Mouse (Mus musculus): ENCODE results near the gene Ier2. TPM values are rescaled to one million over a fixed set of nuclear protein-coding genes. Genes with fewer than 3 reads are reported as not detected.

Ier2 gene
- total RNA-seq (2021) (10 to 100 TPM; 24.9 to 34.8 TPM), polyA plus RNA-seq (2012; rRNA removed) (13.7 and 27.0 TPM in 2 replicates)
- long read RNA-seq, transcript Ier2-201 (1 exons, 1,522 nt) = major isoform, 85 of 85 reads
- long read RNA-seq, partial matches to known transcripts = 0 of 85 reads
- long read RNA-seq, other reads (novel, unspliced or antisense) = 0 of 85 reads

DNA sequence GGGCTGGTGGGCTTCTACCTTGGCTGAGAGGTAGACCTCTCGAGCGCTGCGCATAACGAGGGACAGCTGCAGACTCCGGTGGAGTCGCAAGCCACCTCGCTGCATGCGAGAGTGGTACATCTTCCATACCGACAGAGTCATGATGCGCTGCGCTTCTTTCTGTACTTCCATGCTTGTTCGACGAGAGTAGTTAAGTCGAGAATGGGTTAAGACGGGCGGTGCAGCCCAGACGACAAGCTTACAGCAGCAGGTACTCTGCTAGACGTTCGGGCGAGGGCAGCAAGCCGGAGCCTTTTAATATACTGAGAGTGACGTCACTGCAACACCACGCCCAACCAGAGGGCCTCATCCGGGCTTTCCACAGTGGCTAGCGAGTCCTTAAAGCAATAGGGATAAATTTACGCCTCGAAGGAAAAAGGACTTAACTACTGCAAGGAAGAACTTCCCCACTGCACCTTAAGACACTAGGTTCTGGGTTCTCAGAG is at the start of gene Ier2:
TSS of gene Ier2 (minus strand) at position 272 of the 485 bp plus-strand sequence.
- DNase-seq = peak; percentile 96

DNA sequence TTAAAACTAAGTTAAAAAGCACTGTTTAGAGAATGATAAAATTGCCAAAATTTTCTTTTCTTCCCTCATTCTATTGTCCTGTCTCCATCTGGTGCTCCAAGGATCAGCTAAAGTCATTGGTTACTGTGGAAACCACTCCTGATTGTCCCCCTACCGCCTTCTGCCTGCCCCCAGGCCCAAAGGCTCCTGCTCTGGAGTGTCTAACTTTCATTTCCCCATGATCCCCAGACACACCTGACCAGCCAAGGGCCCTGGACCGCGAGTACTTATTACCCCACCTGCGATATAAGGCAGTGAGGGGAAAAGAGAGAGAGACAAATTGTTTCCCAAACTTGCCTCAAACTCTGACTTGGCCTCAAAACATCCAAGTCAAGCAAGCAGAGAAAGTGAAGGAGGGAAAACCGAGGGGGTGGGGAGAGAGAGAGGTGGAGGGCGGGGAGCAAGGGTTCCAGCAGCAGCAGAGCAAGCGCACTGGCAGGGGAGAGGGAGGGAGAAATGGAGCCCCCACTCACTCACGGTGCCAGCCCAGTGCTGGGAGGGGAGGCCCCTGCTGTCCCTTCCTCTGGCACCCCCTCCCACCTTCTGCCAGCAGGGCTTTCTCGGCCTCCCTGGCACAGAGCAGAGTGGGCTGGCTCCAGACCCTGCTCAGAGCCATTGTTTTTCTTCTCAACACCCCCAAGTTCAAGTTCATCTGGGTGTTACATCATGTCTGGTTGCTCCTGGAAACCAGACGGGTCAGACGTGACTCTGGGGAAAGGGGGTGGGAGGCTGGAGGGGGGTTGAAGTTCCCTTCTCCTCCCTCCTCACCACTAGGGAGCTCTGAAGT is 49.5 kb upstream of the Ier2 start:
- no peak for DNase-seq

DNA sequence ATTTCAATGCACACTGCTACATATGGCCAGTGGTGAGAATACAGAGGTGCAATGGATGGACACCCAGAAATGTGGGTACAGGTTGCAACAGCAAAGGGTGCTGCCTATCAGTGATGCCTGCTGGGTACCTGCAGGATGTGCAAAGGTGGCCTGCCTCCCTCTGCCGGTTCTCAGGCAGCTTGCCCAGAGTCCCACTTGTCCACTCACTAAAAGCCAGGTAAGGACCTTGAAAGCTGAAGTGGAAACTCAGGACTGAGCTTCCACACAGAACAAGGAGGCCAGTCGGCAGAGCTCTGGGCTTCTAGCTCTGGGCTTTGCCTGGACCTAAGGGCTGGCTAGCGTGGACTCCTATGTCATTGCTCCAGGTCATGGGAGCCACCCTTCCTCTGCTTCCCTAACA is 48.7 kb upstream of the Ier2 start:
- DNase-seq = no peak

DNA sequence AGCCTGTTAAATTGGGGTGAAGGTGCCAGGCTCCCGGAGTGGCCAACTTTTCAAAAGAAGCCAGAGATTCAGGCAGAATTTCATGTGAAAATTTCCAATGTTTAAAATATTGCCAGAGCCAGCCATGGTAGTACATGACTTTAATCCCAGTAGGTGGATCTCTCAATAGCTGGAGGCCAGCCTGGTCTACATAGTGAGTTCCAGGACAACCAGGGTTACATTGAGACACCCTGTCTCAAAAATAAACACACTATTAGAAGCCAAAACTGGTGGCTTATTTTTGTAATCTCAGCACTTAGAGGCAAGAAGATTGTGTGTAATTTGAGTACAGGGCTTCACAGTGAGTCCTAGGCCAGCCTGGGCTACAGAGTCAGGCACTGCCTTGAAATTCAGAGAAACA is 47.3 kb upstream of the Ier2 start:
- DNase-seq = no peak

DNA sequence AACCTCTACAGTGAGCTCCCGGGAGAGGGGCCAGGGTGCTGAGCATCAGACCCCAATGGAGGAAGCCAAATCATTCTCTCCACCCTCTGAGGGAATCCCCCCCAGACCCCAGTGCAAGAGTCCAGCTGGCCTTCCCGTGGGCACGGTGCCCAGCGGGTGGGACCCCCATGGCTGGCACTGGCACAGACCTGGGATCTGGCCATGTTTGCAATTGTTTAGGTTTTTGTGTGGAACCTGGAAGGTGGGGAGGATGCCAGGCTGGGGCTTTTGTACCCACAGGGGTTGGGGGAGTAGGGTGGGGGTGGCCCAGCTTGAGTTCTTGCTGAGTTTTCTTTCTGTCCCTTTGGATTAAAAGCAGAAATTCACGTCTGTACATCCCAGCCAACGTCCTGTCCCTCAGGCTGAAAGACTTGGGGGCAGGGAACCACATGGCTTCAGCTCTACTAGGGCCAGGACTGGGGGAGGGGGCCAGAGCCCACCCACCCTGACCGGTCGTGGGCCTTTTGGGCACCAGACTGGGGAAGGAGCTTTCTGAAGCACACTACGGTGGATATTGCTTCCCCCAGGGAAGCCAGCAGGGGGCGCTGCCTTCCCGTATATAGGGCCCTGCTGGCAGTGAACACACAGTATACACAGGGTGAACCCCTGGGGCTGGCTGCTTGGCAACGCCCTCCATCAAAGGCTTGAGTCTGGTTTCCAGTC is 46.3 kb upstream of the Ier2 start:
- DNase-seq = peak; percentile 82

DNA sequence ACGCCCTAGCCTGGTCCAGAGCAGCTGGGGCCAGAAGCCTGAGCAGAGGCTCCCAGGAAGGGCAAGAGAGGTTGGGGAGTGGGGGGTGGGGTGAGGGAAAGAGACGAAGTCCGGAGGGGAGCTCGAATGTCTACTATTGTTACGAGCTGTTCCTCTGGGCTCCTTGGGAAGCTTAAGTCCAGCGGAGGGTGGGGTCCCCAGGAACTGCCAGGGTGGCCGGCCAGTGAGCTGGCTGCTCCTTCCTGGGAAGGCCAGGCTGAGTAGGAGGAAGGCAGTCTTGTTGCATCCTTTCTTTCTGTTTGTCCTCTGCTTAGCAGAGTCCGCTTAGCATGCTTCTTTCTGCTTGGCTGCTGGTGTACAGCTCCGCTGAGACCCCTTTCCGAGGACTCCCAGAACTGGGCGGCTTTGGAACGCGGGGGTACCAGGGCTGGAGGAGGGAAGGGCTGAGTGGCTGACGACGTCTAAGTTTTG is 45.5 kb upstream of the Ier2 start:
- DNase-seq = no peak

DNA sequence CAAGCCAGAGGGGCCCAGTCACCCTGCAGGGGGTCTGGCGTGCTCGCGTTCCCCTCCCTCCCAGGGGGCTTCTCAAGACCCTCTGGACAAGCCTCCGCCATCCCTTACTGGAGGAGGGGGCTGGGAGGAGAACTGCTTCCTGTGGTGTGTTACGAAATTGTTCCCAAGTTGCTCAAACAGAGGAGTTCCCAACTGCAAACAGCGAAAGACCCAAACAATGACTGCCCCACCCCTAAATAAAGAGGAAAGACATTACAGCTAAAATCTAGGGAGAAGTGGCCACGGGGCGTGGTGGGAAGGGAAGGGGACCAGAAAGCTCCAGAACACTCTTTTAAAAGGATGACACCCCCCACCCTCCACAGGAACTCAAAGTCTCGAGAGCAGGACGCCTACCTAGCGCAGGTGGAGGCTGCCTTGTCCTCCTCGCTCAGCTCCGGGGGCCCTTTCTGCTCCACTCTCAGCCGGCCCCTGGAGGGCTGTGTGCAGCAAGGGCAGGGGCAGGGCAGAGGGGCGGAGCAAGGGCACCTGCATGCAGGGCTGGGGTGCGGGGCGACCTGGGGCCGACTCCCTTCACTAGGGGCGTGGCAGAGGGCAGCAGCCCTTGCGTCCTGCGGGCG is 44.7 kb upstream of the Ier2 start:
- peak; percentile 54 for DNase-seq

DNA sequence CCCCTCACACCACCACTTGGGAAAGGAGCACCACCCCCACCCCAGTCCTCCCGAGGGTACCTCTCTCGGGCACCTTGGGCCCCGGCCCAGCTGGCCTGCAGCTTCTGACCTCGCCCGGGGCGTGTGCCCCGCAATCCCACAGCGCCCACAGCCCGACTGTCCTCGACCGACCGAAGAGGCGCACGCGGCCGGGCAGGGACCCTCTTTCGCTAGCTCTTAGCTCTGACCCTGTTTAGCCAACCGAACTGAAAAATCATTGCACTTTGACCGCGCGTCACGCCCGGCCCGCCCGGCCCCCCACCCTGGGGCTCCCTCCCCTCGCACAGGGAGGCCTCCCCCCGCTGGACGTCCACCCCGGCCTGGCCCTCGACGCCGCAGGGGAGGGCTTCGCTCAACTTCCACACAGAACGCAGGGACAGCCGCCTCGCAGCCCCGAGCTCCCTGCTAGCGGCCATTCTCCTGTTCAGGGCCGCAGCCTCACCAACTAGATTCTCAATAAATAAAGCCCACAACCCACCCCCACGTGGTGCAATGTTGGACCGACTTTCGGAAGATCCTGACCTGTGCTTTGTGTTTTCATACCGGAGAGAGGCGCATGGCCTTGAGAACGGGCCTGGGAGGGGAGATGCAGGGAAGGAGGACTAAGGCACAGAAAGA is 44.1 kb upstream of the Ier2 start:
- DNase-seq = peak; percentile 58

DNA sequence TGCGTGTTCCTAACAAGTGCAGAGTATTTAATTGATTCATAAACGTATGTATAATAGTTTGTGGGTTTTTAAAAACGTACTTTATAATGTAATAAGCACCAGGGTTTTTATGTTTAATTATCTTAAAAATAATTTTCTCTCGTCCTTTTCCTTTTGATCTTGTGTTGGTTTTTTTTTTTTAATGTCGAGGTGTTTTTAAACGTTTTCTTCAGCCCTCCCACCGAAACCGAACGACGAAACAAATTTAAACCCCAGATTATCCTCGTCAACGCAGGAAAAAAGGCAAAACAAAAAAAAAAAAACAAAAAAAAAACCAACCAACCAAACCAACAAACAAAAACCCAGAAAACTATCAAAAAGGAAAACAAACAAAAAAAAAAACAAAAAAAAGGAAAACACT is 43.3 kb upstream of the Ier2 start:
- DNase-seq = no peak

DNA sequence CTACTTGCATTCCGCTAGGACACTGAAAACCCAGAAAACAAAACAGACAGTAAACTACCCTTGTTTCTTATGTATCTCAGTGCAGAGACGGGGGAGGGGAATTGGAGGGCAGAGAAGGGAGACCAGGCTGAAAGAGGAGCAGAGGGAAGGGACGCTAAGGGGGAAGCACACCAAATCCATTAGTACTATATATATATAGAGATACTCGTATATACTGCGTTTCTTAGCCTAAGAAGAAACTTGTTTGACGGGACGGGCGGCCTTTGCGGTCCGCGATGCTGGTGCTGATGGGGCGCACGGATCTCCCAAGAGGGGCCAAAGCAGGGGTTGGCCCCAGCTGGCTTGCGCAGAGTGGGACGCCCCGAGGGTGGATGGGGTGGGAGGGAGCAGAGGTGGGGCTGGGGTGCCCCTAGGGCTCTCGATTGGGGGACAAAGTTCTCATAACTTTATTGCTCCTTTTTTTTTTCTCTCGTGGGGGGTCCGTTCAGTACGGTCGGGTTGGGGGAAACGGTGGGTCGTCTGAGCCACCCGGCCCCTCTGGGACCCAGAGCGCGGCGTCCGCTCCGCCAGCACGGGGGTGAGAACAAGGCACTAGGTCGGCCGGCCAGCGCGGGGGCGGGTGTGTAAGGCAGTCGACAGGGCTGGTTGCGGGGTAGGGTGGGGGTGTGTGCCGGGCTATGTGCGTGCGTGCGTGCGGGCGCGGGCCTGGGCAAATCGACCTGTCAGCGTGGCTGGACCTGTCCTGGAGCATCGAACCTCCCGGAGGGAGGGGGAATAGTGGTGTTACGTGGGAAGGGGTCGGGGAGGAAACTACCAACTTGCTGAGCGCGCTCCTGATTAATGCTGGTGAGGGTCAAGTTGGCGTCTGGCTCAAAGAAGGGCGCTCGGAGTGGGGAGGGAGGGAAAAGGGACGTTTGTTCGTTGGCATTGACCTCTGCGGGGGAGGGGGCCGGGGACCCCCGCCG is 42.5 kb upstream of the Ier2 start:
- DNase-seq = no peak

DNA sequence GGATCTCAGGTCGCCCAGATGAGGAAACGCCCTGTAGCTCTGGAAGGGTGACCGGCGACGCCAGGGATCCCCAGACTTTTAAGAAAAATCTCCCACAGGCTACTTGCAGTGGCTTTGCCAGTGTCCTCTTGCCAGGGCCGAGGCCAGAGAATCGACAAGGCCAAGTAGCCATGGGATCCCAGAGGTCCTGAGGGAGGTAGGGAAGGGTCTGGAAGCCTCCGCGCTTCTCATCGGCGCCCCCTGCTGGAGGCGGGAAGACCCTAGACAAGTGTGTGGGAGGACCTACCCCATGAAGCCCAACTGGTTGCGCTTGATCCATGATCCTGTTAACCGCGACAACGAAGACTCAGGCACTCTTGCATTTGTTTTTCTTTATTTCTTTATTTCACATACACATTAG is 41.7 kb upstream of the Ier2 start:
- DNase-seq = peak; percentile 78

DNA sequence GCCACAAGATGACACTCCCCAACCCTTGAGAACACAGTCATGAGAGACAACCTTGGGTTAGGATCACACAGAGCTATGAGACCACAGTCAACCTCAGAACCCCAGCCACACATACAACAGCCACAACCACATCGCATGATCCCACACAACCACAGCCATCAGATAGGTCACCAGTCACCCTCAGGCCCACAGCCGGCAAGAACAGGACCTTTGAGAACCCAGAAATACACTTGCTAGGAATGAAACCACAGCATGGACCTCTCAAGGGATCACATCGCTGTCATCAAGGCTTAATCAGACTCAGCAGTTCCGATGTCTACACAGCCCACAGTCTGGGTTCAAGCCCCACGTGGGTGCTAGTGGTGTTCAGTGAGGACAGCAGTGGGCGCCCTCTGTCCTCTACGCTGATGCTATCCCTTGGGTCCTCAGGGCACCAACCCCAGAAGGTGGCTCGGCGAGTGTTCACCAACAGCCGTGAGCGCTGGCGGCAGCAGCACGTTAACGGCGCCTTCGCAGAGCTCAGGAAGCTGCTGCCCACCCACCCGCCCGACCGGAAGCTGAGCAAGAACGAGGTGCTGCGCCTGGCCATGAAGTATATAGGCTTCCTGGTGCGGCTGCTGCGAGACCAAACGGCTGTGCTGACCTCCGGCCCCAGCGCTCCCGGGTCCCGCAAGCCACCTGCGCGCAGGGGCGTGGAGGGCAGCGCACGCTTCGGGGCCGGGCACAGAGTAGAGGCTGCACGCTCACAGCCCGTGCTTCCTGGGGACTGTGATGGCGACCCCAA is 41.0 kb upstream of the Ier2 start:
- no peak for DNase-seq

DNA sequence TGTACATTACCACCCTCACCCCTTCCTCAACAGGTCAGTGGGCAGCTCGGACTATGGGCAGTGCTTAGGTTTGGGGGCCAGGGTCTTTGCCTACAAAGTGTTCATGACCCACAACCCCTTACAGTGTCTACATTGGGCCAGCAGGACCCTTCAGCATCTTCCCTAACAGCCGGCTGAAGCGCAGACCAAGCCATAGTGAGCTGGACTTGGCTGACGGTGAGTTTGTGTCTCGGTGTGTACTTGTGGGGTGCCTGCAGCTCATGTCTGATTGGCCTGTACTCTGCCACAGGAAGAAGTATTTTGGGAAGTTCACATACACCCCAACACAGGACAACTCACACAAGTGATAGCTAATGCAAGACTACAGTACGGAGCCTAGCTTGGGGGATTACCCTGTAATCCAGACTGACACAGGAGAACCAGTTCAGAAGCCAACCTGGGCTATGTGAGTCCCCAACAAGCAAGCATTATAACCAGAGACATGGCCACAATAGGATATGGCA is 40.4 kb upstream of the Ier2 start:
- DNase-seq = no peak

DNA sequence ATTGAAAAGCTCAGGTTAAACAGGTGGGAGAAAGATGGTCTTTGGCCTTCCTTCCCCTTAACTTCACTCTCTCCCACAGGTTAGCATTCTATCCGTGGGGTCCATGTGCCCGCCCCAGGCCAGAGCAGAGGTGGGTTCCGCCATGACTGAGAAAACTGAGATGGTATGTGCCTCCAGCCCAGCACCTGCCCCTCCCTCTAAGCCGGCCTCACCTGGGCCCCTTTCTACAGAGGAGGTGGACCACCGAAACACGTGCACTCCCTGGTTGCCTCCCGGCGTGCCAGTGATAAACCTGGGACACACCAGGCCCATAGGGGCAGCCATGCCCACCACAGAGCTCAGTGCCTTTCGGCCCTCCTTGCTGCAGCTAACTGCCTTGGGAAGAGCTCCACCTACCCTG is 39.9 kb upstream of the Ier2 start:
- no peak for DNase-seq

DNA sequence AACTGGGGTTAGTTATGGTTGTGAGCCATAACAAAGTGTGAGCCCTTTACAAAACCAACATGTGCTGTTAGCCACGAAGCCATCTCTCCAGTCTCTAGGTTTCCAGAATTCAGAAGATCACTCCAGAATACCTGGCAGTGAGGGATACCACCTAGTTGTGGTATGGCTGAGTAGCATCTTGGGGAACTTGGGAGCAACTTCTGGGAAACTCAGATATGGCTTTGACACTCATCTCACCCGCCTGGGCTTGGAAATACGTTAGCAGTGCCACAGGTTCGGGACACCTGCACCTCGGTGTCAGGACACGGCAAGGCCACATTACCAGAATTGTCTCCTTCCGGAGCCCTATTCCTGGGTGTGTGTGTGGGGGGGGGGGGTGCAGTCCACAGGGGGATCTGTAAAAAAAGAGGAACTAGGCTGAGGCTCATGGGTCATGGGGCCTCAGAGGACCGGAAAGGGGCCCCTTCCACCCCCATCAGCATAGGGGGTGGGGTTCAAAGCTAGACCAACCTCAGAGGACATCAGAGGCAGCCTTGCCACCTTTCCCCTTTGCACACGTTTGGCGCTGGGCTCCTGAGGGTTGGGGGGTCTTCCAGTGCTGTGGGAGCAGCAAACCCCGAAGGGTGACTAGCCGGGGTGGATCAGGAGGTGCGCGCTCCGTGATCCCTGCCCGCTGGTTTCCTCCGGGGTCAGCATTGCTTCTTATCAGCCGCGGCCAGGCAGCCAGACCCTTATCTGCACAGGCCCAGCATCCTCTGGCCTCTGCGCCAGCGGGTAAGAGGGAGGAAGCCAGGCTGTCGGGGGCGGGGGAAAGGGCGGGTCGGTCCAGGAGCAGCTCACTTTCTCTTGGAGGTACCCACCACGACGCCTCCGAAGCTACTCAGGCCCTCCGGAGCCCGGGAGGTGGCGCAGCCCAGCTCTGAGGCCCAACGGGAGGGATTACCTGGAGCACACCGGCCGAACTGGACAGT is 38.6 kb upstream of the Ier2 start, which contains the start of gene Lyl1:
TSS of gene Lyl1 (plus strand) at position 517 of the 971 bp plus-strand sequence.
- DNase-seq = peak; percentile 78

DNA sequence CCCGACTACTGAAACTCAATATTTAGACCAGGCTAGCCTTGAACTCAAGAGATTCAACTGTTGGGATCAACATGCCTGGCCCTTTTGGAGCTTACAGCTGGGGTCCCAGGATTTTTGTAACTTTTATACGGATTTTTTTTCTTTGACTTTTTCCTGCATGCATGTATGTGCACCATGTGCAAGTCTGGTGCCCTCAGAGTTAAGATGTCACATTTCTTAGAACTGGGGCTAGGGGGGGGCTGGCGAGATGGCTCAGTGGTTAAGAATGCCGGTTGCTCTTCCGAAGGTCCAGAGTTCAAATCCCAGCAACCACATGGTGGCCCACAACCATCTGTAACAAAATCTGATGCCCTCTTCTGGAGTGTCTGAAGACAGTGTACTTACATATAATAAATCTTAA is 37.9 kb upstream of the Ier2 start:
- DNase-seq = no peak

DNA sequence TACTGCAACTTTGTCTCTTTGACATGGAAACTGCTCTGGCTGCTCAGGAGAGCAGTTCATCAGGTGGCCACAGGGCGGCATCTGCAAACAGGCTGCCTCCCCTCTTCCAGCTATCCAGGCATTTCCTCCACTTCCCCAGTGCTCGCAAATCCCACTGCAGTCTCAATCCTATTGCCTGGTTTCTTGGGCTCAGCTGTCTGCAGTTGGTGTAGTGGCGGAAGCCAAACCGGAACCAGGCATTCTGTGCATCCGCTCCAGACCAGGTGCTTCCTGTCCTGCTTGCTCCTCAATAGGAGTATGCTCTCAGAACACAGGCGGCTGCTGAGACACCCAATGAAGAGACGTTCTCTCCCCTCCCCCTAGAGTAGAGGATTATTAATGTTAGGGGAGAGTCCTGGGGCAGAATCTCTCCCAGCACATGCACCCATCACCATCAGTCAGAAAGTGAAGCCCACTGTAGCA is 37.2 kb upstream of the Ier2 start:
- peak; percentile 68 for DNase-seq

DNA sequence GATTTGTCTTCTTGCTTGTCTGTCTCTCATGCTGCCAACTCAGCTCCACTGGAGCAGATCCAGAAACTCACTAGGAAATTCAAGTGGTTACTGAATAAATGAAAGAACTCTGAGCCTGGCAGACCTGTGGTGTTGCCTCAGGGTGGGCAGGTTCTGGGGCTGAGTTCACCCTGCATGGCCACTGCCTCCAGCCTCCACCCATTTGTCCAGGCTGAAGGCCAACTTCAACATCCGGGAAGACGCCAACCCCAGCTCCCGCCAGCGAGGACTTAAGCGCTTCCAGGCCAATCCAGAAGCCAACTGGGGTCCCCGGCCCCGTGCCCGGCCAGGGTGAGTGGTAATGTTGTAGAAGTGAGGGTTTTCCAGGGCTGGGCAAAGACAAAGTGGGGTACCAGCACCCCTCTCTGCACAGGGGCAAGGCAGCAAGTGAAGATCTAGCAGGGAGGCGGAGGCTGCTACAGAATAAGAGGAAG is 36.3 kb upstream of the Ier2 start:
- peak; percentile 74 for DNase-seq

All from adrenal gland, adult 2 months (tissue).